Mouse (Mus musculus): Measurements from ENCODE around the gene Tsga13.

The Tsga13 gene

GRCm38 (mm10) chr6:30865031-30865678 lies 50.2 kb downstream of the Tsga13 start:
- DNase-seq (ENCODE audit: low spot score in 2 of 2) = no peak

- DNase-seq (ENCODE audit: low spot score in 2 of 2) = no peak
Observed at GRCm38 (mm10) chr6:30855956-30856355, 59.4 kb downstream of the Tsga13 start.

GRCm38 (mm10) chr6:30855205-30855604 lies 60.2 kb downstream of the Tsga13 start:
- no peak for DNase-seq (ENCODE audit: low spot score in 2 of 2)

GRCm38 (mm10) chr6:30849818-30850217 lies 65.6 kb downstream of the Tsga13 start:
- DNase-seq (ENCODE audit: low spot score in 2 of 2) = no peak

Measured in right cerebral cortex, postnatal 36 days (tissue).